ENCODE assay signal across 10 mouse cellular contexts in genomic region chr7:5052438-5052837, GRCm38 (mm10). TPM values are rescaled to one million over a fixed set of nuclear protein-coding genes. Genes with fewer than 3 reads are reported as not detected.
DNase-seq lines count a peak whose midpoint lies in the region; ATAC-seq and TF ChIP-seq lines count a peak whose summit lies in the region.
"Had no signal": no experiment of that assay in that cellular context is flagged by ENCODE, and none has a peak within 500 bp of the region (broad histone marks: within the 10 kb centered on the region; RNA-seq: fewer than 3 reads in every experiment).

No protein-coding gene starts in this region.

- peak overlapping the region; percentile 80 for H3K9ac ChIP-seq in forebrain, embryonic 16.5 days (replicated peaks; ENCODE audit: low read depth, low read length)
- 0 out of 2 replicates have a peak overlapping the region, but pooled peaks have one; percentile 13 for H3K9ac ChIP-seq in liver, postnatal 0 days (replicated peaks)

- peak; percentile 28 for ATAC-seq in CD4-positive, CD25-positive, alpha-beta regulatory T cell, adult 4 months
- no peak for ATAC-seq in forebrain, embryonic 16.5 days
- ATAC-seq in liver, postnatal 0 days = no peak

- H3K4me3 ChIP-seq in forebrain, embryonic 16.5 days (replicated peaks; ENCODE audit: low read length) = peak overlapping the region; percentile 67
- H3K4me3 ChIP-seq in liver, postnatal 0 days (ENCODE audit: low read depth, low read length) = peak overlapping the region; percentile 68

- no peak overlapping the region for H3K27ac ChIP-seq in forebrain, embryonic 16.5 days (ENCODE audit: low read length)
- no peak overlapping the region for H3K27ac ChIP-seq in liver, postnatal 0 days (ENCODE audit: low read depth)

- no peaks in the 10 kb centered on the region for H3K9me3 ChIP-seq in forebrain, embryonic 16.5 days (ENCODE audit: control insufficient read depth, low read length)
- no peaks in the 10 kb centered on the region for H3K9me3 ChIP-seq in liver, postnatal 0 days (ENCODE audit: low read length)

- 7% methylated on average over 6 of the region's 12 CpGs for WGBS in forebrain, embryonic 16.5 days
- WGBS in liver, postnatal 0 days (ENCODE audit: insufficient replicate concordance) = 6% methylated on average over 12 of the region's 12 CpGs

- H3K4me2 ChIP-seq in forebrain, embryonic 16.5 days (ENCODE audit: low read length) = peak overlapping the region; percentile 94
- peak overlapping the region; percentile 81 for H3K4me2 ChIP-seq in liver, postnatal 0 days (ENCODE audit: low read depth, low read length)

- no peak for TF ChIP-seq EP300 in liver, postnatal 0 days (IDR thresholded peaks at IDR 0.05; ENCODE audit: low read depth)

- DNase-seq in heart, adult 11 months = peak; percentile 85
- no peak for DNase-seq in heart, adult 8-10 months (ENCODE audit: low spot score)
- no peak for DNase-seq in liver, postnatal 0 days
- DNase-seq in layer of hippocampus, adult 9-10 months (ENCODE audit: low spot score) = no peak
- DNase-seq in adrenal gland, adult 18-20 months (ENCODE audit: low spot score in 2 of 2) = no peak
- no peak for DNase-seq in left cerebral cortex, adult 9 months (ENCODE audit: low spot score in 2 of 2)
- DNase-seq: kidney, adult 18-20 months had no signal

- TF ChIP-seq CTCF in liver, postnatal 0 days (IDR thresholded peaks at IDR 0.05; ENCODE audit: low read depth) = no peak

- H3K4me1 ChIP-seq in forebrain, embryonic 16.5 days (replicated peaks; ENCODE audit: control insufficient read depth, insufficient read depth, low read length) = peaks cover 47% of the 10 kb centered on the region
- peaks cover 25% of the 10 kb centered on the region for H3K4me1 ChIP-seq in liver, postnatal 0 days (ENCODE audit: insufficient read depth)

- no peaks in the 10 kb centered on the region for H3K36me3 ChIP-seq in forebrain, embryonic 16.5 days (ENCODE audit: control insufficient read depth, insufficient read depth)
- H3K36me3 ChIP-seq in liver, postnatal 0 days (replicated peaks; ENCODE audit: insufficient read depth, low read length) = no peaks in the 10 kb centered on the region

- peaks cover 43% of the 10 kb centered on the region for H3K27me3 ChIP-seq in forebrain, embryonic 16.5 days (replicated peaks; ENCODE audit: control insufficient read depth, insufficient read depth, low read length)
- H3K27me3 ChIP-seq in liver, postnatal 0 days (ENCODE audit: insufficient read depth, low read length) = peaks cover 70% of the 10 kb centered on the region

RNA-seq across cellular contexts. Expression of gene Zfp580, which starts 1.1 kb away (rescaled TPM):
- 1 to 10 TPM; 3.2 to 4.4 (median 4.0) TPM for total RNA-seq in heart, adult 8-10 months (2022)
- under 1 TPM in 1 of 2 experiments, not detected in 1; 0.69 TPM for polyA plus RNA-seq in CD4-positive, CD25-positive, alpha-beta regulatory T cell, adult 4 months (2017; shearing (Covaris generic))
- polyA plus RNA-seq in forebrain, embryonic 16.5 days (2015; fragmentation: Nextera tagmentation; extraction: Ambion mirVana) = 52.7 and 62.4 TPM in 2 replicates
- 3.2 and 4.4 TPM in 2 replicates for polyA plus RNA-seq in liver, postnatal 0 days (2015; fragmentation: Nextera tagmentation; extraction: Ambion mirVana)
- total RNA-seq in adrenal gland, adult 18-20 months (2021) = 1 to 10 TPM; 5.1 to 5.7 TPM

RNA-seq across cellular contexts. Expression of gene U2af2, which starts 9.5 kb away (rescaled TPM):
- 10 to 100 TPM; 61.7 to 69.8 (median 64.9) TPM for total RNA-seq in heart, adult 8-10 months (2022)
- polyA plus RNA-seq in CD4-positive, CD25-positive, alpha-beta regulatory T cell, adult 4 months (2017; shearing (Covaris generic)) = 10 to 100 TPM; 27.5 to 28.2 TPM
- polyA plus RNA-seq in forebrain, embryonic 16.5 days (2015; fragmentation: Nextera tagmentation; extraction: Ambion mirVana) = 125 and 128 TPM in 2 replicates
- polyA plus RNA-seq in liver, postnatal 0 days (2015; fragmentation: Nextera tagmentation; extraction: Ambion mirVana) = 34.7 and 36.8 TPM in 2 replicates
- 100 to 1,000 TPM; 145 to 156 TPM for total RNA-seq in adrenal gland, adult 18-20 months (2021)

RNA-seq across cellular contexts. Expression of gene Zfp784, which starts 14.2 kb away (rescaled TPM):
- 1 to 10 TPM; 4.9 to 7.4 (median 6.0) TPM for total RNA-seq in heart, adult 8-10 months (2022)
- polyA plus RNA-seq in CD4-positive, CD25-positive, alpha-beta regulatory T cell, adult 4 months (2017; shearing (Covaris generic)) = 1 to 10 TPM; 4.5 to 9.3 TPM
- 8.0 and 9.5 TPM in 2 replicates for polyA plus RNA-seq in forebrain, embryonic 16.5 days (2015; fragmentation: Nextera tagmentation; extraction: Ambion mirVana)
- polyA plus RNA-seq in liver, postnatal 0 days (2015; fragmentation: Nextera tagmentation; extraction: Ambion mirVana) = 1.9 and 2.4 TPM in 2 replicates
- 1 to 10 TPM; 3.4 to 4.1 TPM for total RNA-seq in adrenal gland, adult 18-20 months (2021)

RNA-seq across cellular contexts. Expression of gene 4632433K11Rik, which starts 18.5 kb away (rescaled TPM):
- total RNA-seq in heart, adult 8-10 months (2022) = under 1 TPM in 1 of 4 experiments, not detected in 3; 0.37 TPM
- polyA plus RNA-seq in CD4-positive, CD25-positive, alpha-beta regulatory T cell, adult 4 months (2017; shearing (Covaris generic)) = not detected
- polyA plus RNA-seq in forebrain, embryonic 16.5 days (2015; fragmentation: Nextera tagmentation; extraction: Ambion mirVana) = not detected in 2 replicates
- not detected in 2 replicates for polyA plus RNA-seq in liver, postnatal 0 days (2015; fragmentation: Nextera tagmentation; extraction: Ambion mirVana)
- not detected for total RNA-seq in adrenal gland, adult 18-20 months (2021)
- total RNA-seq: MEL had no signal

RNA-seq across cellular contexts. Expression of gene Epn1, which starts 27.6 kb away (rescaled TPM):
- total RNA-seq in heart, adult 8-10 months (2022) = 100 to 1,000 TPM; 164 to 192 (median 185) TPM
- 1 to 10 TPM; 4.0 to 7.2 TPM for polyA plus RNA-seq in CD4-positive, CD25-positive, alpha-beta regulatory T cell, adult 4 months (2017; shearing (Covaris generic))
- polyA plus RNA-seq in forebrain, embryonic 16.5 days (2015; fragmentation: Nextera tagmentation; extraction: Ambion mirVana) = 97.9 and 104 TPM in 2 replicates
- 34.7 and 38.0 TPM in 2 replicates for polyA plus RNA-seq in liver, postnatal 0 days (2015; fragmentation: Nextera tagmentation; extraction: Ambion mirVana)
- total RNA-seq in adrenal gland, adult 18-20 months (2021) = 100 to 1,000 TPM; 140 to 142 TPM
